ENCODE assay signal across 29 mouse cellular contexts in genomic region chrX:12046676-12047075, GRCm38 (mm10).
"Had no signal": no experiment of that assay in that cellular context is flagged by ENCODE, and none has a peak within 500 bp of the region (broad histone marks: within the 10 kb centered on the region; RNA-seq: fewer than 3 reads in every experiment).

No protein-coding gene starts in this region.

- DNase-seq: left cerebral cortex, postnatal 4 days; liver; liver, embryonic 13.5 days; liver, postnatal 0 days; lung, adult 18-20 months; lung, adult 2 months; lung, postnatal 10 days; lung, postnatal 14 days; lung, postnatal 36 days; lung, postnatal 4 days had no signal

- ATAC-seq: liver, embryonic 12.5 days; liver, postnatal 0 days; lung, postnatal 0 days had no signal

- H3K27ac ChIP-seq: left cerebral cortex, adult 2 months; limb, embryonic 10.5 days; limb, embryonic 12.5 days; limb, embryonic 13.5 days; limb, embryonic 15.5 days; liver, embryonic 12.5 days; liver, embryonic 13.5 days; liver, embryonic 14.5 days; liver, embryonic 15.5 days; lung, embryonic 15.5 days; macrophage; midbrain, embryonic 12.5 days; neural tube, embryonic 12.5 days had no signal

- H3K36me3 ChIP-seq: midbrain, embryonic 15.5 days had no signal

- H3K4me2 ChIP-seq: limb, embryonic 12.5 days; limb, embryonic 13.5 days; limb, embryonic 15.5 days; liver, embryonic 11.5 days; liver, embryonic 12.5 days; liver, embryonic 13.5 days; liver, embryonic 15.5 days; lung, embryonic 14.5 days; lung, embryonic 15.5 days; midbrain, embryonic 12.5 days; midbrain, embryonic 13.5 days; midbrain, embryonic 15.5 days; neural tube, embryonic 12.5 days had no signal

- H3K27me3 ChIP-seq: liver, embryonic 13.5 days; liver, embryonic 15.5 days; lung, embryonic 15.5 days; midbrain, embryonic 13.5 days had no signal

- H3K9me3 ChIP-seq: limb, embryonic 10.5 days; limb, embryonic 12.5 days; limb, embryonic 13.5 days; limb, embryonic 15.5 days; liver, embryonic 12.5 days; liver, embryonic 13.5 days; liver, embryonic 15.5 days; lung, embryonic 15.5 days; megakaryocyte, embryonic 14.5 days; midbrain, embryonic 12.5 days; midbrain, embryonic 13.5 days; midbrain, embryonic 15.5 days; neural tube, embryonic 12.5 days had no signal

- H3K4me3 ChIP-seq: left cerebral cortex, adult 2 months; limb, embryonic 10.5 days; limb, embryonic 12.5 days; limb, embryonic 13.5 days; limb, embryonic 15.5 days; liver, embryonic 12.5 days; liver, embryonic 13.5 days; liver, embryonic 15.5 days; lung, embryonic 15.5 days; megakaryocyte, embryonic 14.5 days; midbrain, embryonic 12.5 days; midbrain, embryonic 13.5 days; midbrain, embryonic 15.5 days; myocyte; neural tube, embryonic 12.5 days had no signal

- H3K4me1 ChIP-seq: liver, embryonic 12.5 days; liver, embryonic 13.5 days; liver, embryonic 15.5 days had no signal

- H3K9ac ChIP-seq: limb, embryonic 12.5 days; limb, embryonic 13.5 days; limb, embryonic 15.5 days; liver, embryonic 12.5 days; liver, embryonic 13.5 days; liver, embryonic 14.5 days; liver, embryonic 15.5 days; liver, postnatal 0 days; lung, embryonic 14.5 days; lung, embryonic 15.5 days; midbrain, embryonic 12.5 days; midbrain, embryonic 13.5 days; midbrain, embryonic 15.5 days; neural tube, embryonic 12.5 days had no signal
